Mouse (Mus musculus) small intestine, adult 2 months (tissue): ENCODE measurements around the gene Fmo5.
A peak's percentile ranks its signal among the peaks of the same experiment; 100 is the strongest.

Experiments used
- CTCF ChIP-seq: fragments of 200-500 bp; IDR thresholded peaks from 2 replicates; pipeline ENCODE4 v1.5.1; 2012; ENCODE audit warnings: low read depth, mild to moderate bottlenecking, control low read depth, inconsistent platforms, low read length, moderate library complexity, mixed read lengths; ENCODE audit not compliant: insufficient replicate concordance, insufficient read length; ENCODE audit errors: extremely low read depth
- POLR2A ChIP-seq: fragments of 200-500 bp; IDR thresholded peaks from 2 replicates; pipeline ENCODE4 v1.6.1; 2012; ENCODE audit warnings: low read depth, mild to moderate bottlenecking, control low read depth, inconsistent platforms, low read length, moderate library complexity

DNA sequence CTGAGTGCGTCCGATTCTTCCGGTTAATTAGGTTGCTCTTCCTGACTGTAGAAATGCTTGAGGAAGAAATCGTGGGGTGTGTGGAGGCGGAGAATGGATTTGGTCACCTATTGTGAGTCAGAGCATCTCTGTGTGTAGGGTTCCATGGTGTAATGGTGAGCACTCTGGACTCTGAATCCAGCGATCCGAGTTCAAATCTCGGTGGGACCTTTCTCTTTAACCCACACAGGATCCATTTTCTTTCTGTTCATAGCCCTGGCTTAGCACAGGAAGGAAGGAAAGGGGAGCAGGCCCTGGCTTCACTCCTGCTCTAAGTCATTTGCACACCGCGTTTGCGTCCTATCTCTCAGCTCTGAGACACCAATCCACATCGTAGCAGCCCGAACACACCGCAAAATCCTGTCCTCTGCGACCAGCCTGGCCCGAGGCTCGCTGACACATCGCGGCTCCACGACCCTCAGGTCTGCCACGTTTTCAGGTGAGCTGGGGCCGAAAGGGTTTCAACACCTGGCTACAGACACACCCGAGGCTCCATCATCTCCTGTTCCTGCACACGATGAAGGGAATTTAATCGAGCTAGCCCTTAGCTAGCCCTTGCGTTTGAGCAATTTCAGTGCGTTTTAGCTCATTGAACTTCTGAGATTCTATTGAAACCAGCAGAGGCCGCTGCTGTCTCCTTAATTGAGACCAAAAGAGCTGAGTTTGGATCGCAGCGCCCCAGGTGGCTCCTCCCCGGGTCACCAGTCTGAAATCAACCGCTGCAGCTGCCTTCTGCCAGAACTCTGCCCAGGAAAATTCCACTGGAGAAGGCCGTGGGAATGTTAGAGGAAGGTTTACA is 52.9 kb downstream of the Fmo5 start:
- TF ChIP-seq CTCF (peak; percentile 78; the same call in 1 of the 2 replicates), POLR2A (no peak)
